Mouse (Mus musculus) heart, postnatal 36 days (tissue): Measurements from ENCODE around the gene Trim46. TPM values are rescaled to one million over a fixed set of nuclear protein-coding genes. Genes with fewer than 3 reads are reported as not detected.
A peak's percentile ranks its signal among the peaks of the same experiment; 100 is the strongest.

Experiments used
- DNase-seq, 2 experiments: peaks; one replicate each; pipeline ENCODE4 v3.0.0; 2021 to 2022
- intact Hi-C: fragments of 180-260 bp; cut with DNase I; formaldehyde crosslinking; loops from one replicate; pipeline ENCODE4 v1.15.1; 2025
- total RNA-seq, 2 experiments: library from RNA; stranded (reverse); gene quantifications; 2 replicates each; pipeline ENCODE4 v1.2.3; 2021

The Trim46 gene
- total RNA-seq, 2 experiments from 2014 or later = 0.42 to 0.62 TPM

GRCm38 (mm10) chr3:89215853-89216252 is 30.3 kb downstream of the Trim46 start:
- DNase-seq = peak; percentile 85 to 86
- intact Hi-C loops = loop anchor here (2.0 kb wide), 3 partner anchors 19 to 125 kb away; no protein-coding TSS in a partner anchor

GRCm38 (mm10) chr3:89214681-89215411 is 31.3 kb downstream of the Trim46 start, which contains the start of gene Thbs3:
Thbs3 (plus strand) TSS chr3:89215180.
- intact Hi-C loops = loop anchor here (2.0 kb wide), 1 partner anchor 18 kb away; no protein-coding TSS in a partner anchor
- peak; percentile 37 to 52 for DNase-seq

GRCm38 (mm10) chr3:89213803-89214530 is 32.1 kb downstream of the Trim46 start:
- peak; percentile 94 for DNase-seq
- intact Hi-C loops = loop anchor here (2.0 kb wide), 1 partner anchor 17 kb away; no protein-coding TSS in a partner anchor

GRCm38 (mm10) chr3:89210731-89211130 is 35.4 kb downstream of the Trim46 start:
- DNase-seq = peak in 1 of 2 experiments; percentile 38
- intact Hi-C loops = no loop called here

GRCm38 (mm10) chr3:89210162-89210561 is 35.9 kb downstream of the Trim46 start:
- intact Hi-C loops = no loop called here
- no peak for DNase-seq

GRCm38 (mm10) chr3:89209731-89210130 is 36.4 kb downstream of the Trim46 start:
- no peak for DNase-seq
- intact Hi-C loops = no loop called here

DNA sequence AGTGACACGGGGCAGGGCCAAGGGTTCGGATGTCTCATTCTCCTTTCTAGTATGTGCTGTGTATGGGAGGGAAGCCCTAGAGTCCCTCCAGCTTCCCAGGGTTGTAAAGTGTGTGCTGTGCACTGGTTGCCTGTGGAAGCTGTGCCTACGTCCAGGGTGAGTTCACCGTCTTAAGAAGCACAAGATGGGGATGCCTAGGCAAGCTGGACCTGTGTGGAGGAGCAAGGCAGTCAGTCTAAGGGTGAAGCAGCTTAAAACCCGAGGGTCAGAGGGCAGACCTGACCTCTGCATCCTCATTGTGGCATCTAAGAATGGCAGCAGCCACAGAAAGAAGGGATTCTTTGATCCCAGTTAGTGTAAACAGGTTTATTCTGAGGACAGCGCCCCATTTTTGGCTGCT is 37.4 kb downstream of the Trim46 start:
- intact Hi-C loops = no loop called here
- DNase-seq = no peak

GRCm38 (mm10) chr3:89208075-89208657 is 37.9 kb downstream of the Trim46 start:
- no peak for DNase-seq
- intact Hi-C loops = no loop called here

- intact Hi-C loops = no loop called here
- DNase-seq = no peak
Observed at GRCm38 (mm10) chr3:89206695-89207094, 39.4 kb downstream of the Trim46 start.

GRCm38 (mm10) chr3:89206079-89206478 is 40.0 kb downstream of the Trim46 start:
- intact Hi-C loops = no loop called here

DNA sequence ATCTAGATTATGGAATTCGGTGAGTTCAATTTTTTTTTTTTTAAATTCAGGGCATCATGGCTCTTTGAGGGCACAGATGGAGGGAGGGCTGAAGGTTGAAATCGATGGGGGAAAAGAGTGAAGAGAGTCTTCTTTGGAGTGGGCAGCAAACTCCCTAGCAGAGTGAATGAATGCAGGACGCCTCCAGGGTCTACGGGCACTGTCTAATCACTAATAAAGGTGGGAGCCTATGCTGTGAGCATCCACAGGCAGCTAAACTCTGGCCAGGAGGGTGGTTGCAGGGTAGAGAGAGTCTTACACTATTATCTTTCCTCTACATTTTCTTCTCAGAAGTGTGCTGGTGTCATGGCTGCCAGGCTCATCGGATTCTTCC is 43.0 kb downstream of the Trim46 start:
- no peak for DNase-seq
- intact Hi-C loops = no loop called here

More at GRCm38 (mm10) chr3:89206079-89206478, 40.0 kb downstream of the Trim46 start:
- DNase-seq = no peak

GRCm38 (mm10) chr3:89202253-89203141 is 43.6 kb downstream of the Trim46 start, which contains the start of gene Gba:
Gba (plus strand) TSS chr3:89202928.
- DNase-seq = peak; percentile 87 to 88
- intact Hi-C loops = no loop called here

- DNase-seq = no peak
Observed at GRCm38 (mm10) chr3:89199839-89200238, 46.3 kb downstream of the Trim46 start.

GRCm38 (mm10) chr3:89195979-89196877 is 49.9 kb downstream of the Trim46 start:
- intact Hi-C loops = loop anchor here (2.0 kb wide), 1 partner anchor 19 kb away; the partner anchor contains the start of gene Thbs3
- DNase-seq = peak; percentile 84 to 86

More at GRCm38 (mm10) chr3:89199839-89200238, 46.3 kb downstream of the Trim46 start:
- intact Hi-C loops = no loop called here

- no peak for DNase-seq
Observed at GRCm38 (mm10) chr3:89193853-89194252, 52.3 kb downstream of the Trim46 start.

GRCm38 (mm10) chr3:89193351-89193750 is 52.8 kb downstream of the Trim46 start:
- intact Hi-C loops = no loop called here
- DNase-seq = no peak

More at GRCm38 (mm10) chr3:89193853-89194252, 52.3 kb downstream of the Trim46 start:
- intact Hi-C loops = no loop called here

DNA sequence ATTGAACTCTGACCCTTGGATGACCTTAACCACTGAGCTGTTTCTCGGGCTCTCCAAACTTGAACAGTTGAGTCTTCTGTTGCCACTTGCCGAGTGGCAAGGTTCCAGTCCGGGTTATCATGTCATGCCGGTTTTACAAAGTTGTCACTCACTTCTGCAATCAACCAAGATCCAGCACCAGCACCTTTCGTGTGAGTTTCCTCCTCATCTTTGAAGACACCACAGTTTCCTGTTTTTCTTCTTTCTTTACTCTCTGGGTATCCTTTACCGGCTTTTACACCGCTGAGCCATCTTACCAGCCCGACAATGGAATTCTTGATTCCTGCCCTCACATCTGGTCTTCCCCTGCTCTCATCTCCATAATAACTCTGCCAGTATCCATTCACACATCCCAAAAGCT is 55.7 kb downstream of the Trim46 start:
- no peak for DNase-seq
- intact Hi-C loops = no loop called here

GRCm38 (mm10) chr3:89188478-89188875 is 57.6 kb downstream of the Trim46 start:
- no peak for DNase-seq
- intact Hi-C loops = no loop called here
